Mouse (Mus musculus): ENCODE results near the gene Shroom2. TPM values are rescaled to one million over a fixed set of nuclear protein-coding genes. Genes with fewer than 3 reads are reported as not detected.

Gene Shroom2
- polyA plus RNA-seq, 2 experiments from 2014 or later, result not detected

Other genes with a start within 250 kb of the Shroom2 start
- gene Cldn34a, start 206.1 kb downstream of the Shroom2 start, polyA plus RNA-seq (2017; shearing (Covaris generic)), result not detected
- gene Gpr143, start 12.5 kb upstream of the Shroom2 start, polyA plus RNA-seq (2017; shearing (Covaris generic)), result not detected
- not detected for gene Usp51, start 237.0 kb upstream of the Shroom2 start, polyA plus RNA-seq (2017; shearing (Covaris generic))

All from activated CD4-positive, CD25-positive, alpha-beta regulatory T cell, adult 4 months (primary cell).